Mouse (Mus musculus): ENCODE results near the gene Ccar1. TPM values are rescaled to one million over a fixed set of nuclear protein-coding genes. Genes with fewer than 3 reads are reported as not detected.
"Not testable (repeated sequence)": the region's sequence is repeated elsewhere in the genome, so short reads cannot be mapped to it uniquely, and the experiment has no call there.

The Ccar1 gene
- polyA plus RNA-seq, 1 experiment from 2014 or later: 102 TPM

- no peak overlapping the region for H3K4me2 ChIP-seq
- WGBS: 92% methylated on average over 4 of the region's 4 CpGs
- no peak overlapping the region for H3K4me3 ChIP-seq
- ATAC-seq (ENCODE audit: low read depth): no peak
- peaks cover 26% of the 10 kb centered on the region for H3K4me1 ChIP-seq (replicated peaks)
- no peak overlapping the region for H3K9ac ChIP-seq
- H3K27me3 ChIP-seq: no peaks in the 10 kb centered on the region
- peaks cover 13% of the 10 kb centered on the region for H3K36me3 ChIP-seq
- H3K27ac ChIP-seq (replicated peaks): no peak overlapping the region
- H3K9me3 ChIP-seq: no peaks in the 10 kb centered on the region
Measured at GRCm38 (mm10) chr10:62794221-62794620, 2.1 kb upstream of the Ccar1 start.

GRCm38 (mm10) chr10:62793091-62793453, 986 bp upstream of the Ccar1 start:
- ATAC-seq (ENCODE audit: low read depth): 0 out of 2 replicates have a peak, but pooled peaks have one; percentile 11
- WGBS: 39% methylated on average over 2 of the region's 2 CpGs
- H3K9me3 ChIP-seq: no peaks in the 10 kb centered on the region

GRCm38 (mm10) chr10:62791251-62792176, 572 bp downstream of the Ccar1 start:
- H3K9ac ChIP-seq: peak overlapping the region; percentile 98
- H3K27me3 ChIP-seq: no peaks in the 10 kb centered on the region
- ATAC-seq (ENCODE audit: low read depth): peak; percentile 88
- peaks cover 39% of the 10 kb centered on the region for H3K36me3 ChIP-seq
- H3K9me3 ChIP-seq: no peaks in the 10 kb centered on the region
- H3K4me3 ChIP-seq: peak overlapping the region; percentile 95
- peak overlapping the region; percentile 97 for H3K27ac ChIP-seq (replicated peaks)
- H3K4me2 ChIP-seq: peak overlapping the region; percentile 75
- WGBS: under 1% methylated on average over 70 of the region's 78 CpGs
- peaks cover 42% of the 10 kb centered on the region for H3K4me1 ChIP-seq (replicated peaks)

More at GRCm38 (mm10) chr10:62793091-62793453, 986 bp upstream of the Ccar1 start:
- H3K4me3 ChIP-seq: peak overlapping the region; percentile 95
- peaks cover 36% of the 10 kb centered on the region for H3K4me1 ChIP-seq (replicated peaks)
- H3K4me2 ChIP-seq: peak overlapping the region; percentile 75
- peak overlapping the region; percentile 98 for H3K9ac ChIP-seq
- peaks cover 23% of the 10 kb centered on the region for H3K36me3 ChIP-seq
- H3K27me3 ChIP-seq: no peaks in the 10 kb centered on the region
- H3K27ac ChIP-seq (replicated peaks): peak overlapping the region; percentile 97

DNA sequence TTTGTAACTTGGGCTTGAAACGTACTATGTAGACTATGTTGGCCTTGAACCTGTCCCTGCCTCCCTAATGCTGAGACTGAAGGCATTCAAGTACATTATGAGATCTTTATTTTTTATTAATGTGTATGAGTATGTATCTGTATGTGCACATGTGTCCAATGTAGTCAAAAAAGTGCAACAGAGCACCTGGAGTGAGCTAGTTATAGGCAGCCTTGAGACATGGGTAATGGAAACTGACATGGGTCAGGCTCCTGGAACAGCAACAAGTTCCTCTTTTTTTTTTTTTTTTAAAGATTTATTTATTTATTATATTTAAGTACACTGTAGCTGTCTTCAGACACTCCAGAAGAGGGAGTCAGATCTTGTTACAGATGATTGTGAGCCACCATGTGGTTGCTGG, 10.3 kb downstream of the Ccar1 start:
- ATAC-seq (ENCODE audit: low read depth); H3K27ac ChIP-seq (replicated peaks); H3K4me3 ChIP-seq; H3K4me2 ChIP-seq; H3K9ac ChIP-seq; H3K9me3 ChIP-seq; H3K27me3 ChIP-seq; H3K4me1 ChIP-seq (replicated peaks): not testable (repeated sequence)
- H3K36me3 ChIP-seq: peaks cover 96% of the 10 kb centered on the region
- WGBS: 94% methylated on average over 1 of the region's 1 CpGs

DNA sequence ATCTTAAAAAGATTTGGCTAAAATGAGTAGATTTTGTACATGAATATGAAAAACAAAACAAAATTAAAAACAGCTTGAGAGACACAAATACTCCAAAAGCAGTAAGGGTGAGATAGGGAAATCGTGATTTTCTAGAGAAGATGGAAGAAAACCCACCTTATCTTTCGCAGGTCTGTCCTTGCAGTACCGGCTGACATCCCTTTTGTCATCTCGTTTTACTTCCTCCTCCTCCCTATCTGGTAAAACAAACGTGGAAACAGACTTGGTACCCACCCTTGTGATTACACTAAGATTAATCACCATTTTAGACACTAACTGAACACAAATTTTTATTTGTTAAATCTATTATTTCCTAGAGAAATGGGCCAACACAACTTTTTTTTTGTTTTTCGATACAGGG, 41.3 kb downstream of the Ccar1 start:
- peaks cover 95% of the 10 kb centered on the region for H3K36me3 ChIP-seq
- H3K27me3 ChIP-seq: no peaks in the 10 kb centered on the region
- H3K9me3 ChIP-seq: no peaks in the 10 kb centered on the region
- WGBS: 88% methylated on average over 6 of the region's 6 CpGs
- no peak overlapping the region for H3K27ac ChIP-seq (replicated peaks)
- no peaks in the 10 kb centered on the region for H3K4me1 ChIP-seq (replicated peaks)
- no peak for ATAC-seq (ENCODE audit: low read depth)
- no peak overlapping the region for H3K4me2 ChIP-seq
- H3K9ac ChIP-seq: no peak overlapping the region
- no peak overlapping the region for H3K4me3 ChIP-seq

GRCm38 (mm10) chr10:62739961-62740737, 51.9 kb downstream of the Ccar1 start:
- Histone ChIP-seq H3K4me2 (no peak overlapping the region), H3K9me3 (no peaks in the 10 kb centered on the region), H3K9ac (no peak overlapping the region), H3K4me1 (replicated peaks) (peaks cover 7% of the 10 kb centered on the region; the same call in 1 of the 2 replicates), H3K27me3 (no peaks in the 10 kb centered on the region), H3K36me3 (peaks cover 42% of the 10 kb centered on the region), H3K4me3 (no peak overlapping the region), H3K27ac (replicated peaks) (peak overlapping the region; percentile 63)
- peak; percentile 64 for ATAC-seq (ENCODE audit: low read depth)
- 64% methylated on average over 4 of the region's 4 CpGs for WGBS

DNA sequence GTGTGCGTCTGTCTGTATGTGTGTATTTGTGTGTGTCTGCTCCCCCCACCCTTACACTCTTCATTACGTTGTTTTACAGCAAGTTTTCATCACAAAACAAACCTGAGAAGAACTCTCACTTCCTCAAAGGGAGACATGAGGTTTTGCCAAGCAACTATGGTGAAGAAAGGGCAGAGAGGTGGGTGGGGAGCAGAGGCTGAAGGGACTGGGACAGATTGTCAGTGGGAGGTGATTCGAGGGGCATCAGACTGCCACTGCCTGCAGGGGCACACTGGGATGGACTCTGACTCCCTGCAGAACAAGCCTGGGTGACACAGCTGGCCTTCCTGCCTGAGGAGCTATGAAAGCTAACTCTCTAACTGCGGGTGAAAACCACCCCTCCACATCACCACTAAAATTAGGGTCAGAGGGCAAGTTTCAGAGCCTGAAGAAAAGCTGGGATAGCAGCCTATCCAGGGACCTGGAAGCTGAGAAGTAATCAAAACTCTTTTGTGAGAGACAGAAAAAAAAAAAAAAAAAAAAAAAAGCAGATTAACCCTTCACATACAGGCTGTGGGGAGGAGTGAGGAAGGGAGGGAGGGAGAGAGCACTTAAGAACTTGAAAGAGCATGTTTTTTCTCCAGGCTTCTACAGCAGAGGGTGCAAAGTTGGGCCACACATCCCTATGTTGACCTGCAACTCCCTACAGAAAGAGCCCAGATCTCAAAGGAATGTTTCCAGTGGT, 55.0 kb downstream of the Ccar1 start:
- 53% methylated on average over 4 of the region's 4 CpGs for WGBS
- no peak for ATAC-seq (ENCODE audit: low read depth)
- Histone ChIP-seq H3K27me3 (no peaks in the 10 kb centered on the region), H3K4me1 (replicated peaks) (peaks cover 7% of the 10 kb centered on the region; the same call in 1 of the 2 replicates), H3K9ac (no peak overlapping the region), H3K36me3 (peaks cover 20% of the 10 kb centered on the region), H3K27ac (replicated peaks) (no peak overlapping the region), H3K4me2 (no peak overlapping the region), H3K4me3 (no peak overlapping the region), H3K9me3 (no peaks in the 10 kb centered on the region)

GRCm38 (mm10) chr10:62730826-62731225, 61.3 kb downstream of the Ccar1 start:
- WGBS: 78% methylated on average over 10 of the region's 10 CpGs
- no peak for ATAC-seq (ENCODE audit: low read depth)

GRCm38 (mm10) chr10:62725771-62726687, 66.1 kb downstream of the Ccar1 start, which contains the start of gene Stox1:
Gene Stox1, minus strand, starts transcription at chr10:62726128.
- Histone ChIP-seq H3K27ac (replicated peaks) (no peak within 1 kb of the TSS; the same call in 1 of the 2 replicates), H3K4me2 (peak within 1 kb of the TSS; percentile 65), H3K9me3 (no peaks in the 10 kb centered on the region), H3K4me3 (peak within 1 kb of the TSS; percentile 69), H3K4me1 (replicated peaks) (peaks cover 13% of the 10 kb centered on the region; the same call in 1 of the 2 replicates), H3K27me3 (peaks cover 46% of the 10 kb centered on the region), H3K9ac (peak within 1 kb of the TSS; percentile 78), H3K36me3 (no peaks in the 10 kb centered on the region)
- peak; percentile 89 for ATAC-seq (ENCODE audit: low read depth)
- WGBS: 2% methylated on average over 78 of the region's 85 CpGs

More at GRCm38 (mm10) chr10:62730826-62731225, 61.3 kb downstream of the Ccar1 start:
- H3K4me3 ChIP-seq: no peak overlapping the region
- H3K9ac ChIP-seq: no peak overlapping the region
- H3K36me3 ChIP-seq: no peaks in the 10 kb centered on the region
- no peaks in the 10 kb centered on the region for H3K9me3 ChIP-seq
- no peak overlapping the region for H3K27ac ChIP-seq (replicated peaks)
- peaks cover 14% of the 10 kb centered on the region for H3K27me3 ChIP-seq
- no peak overlapping the region for H3K4me2 ChIP-seq
- peaks cover 6% of the 10 kb centered on the region; the same call in 1 of the 2 replicates for H3K4me1 ChIP-seq (replicated peaks)

- Histone ChIP-seq H3K36me3 (no peaks in the 10 kb centered on the region), H3K9ac (no peak overlapping the region), H3K9me3 (no peaks in the 10 kb centered on the region), H3K4me1 (replicated peaks) (peaks cover 13% of the 10 kb centered on the region; the same call in 1 of the 2 replicates), H3K27ac (replicated peaks) (no peak overlapping the region), H3K27me3 (peaks cover 46% of the 10 kb centered on the region), H3K4me2 (peak overlapping the region; percentile 65), H3K4me3 (peak overlapping the region; percentile 69)
- no peak for ATAC-seq (ENCODE audit: low read depth)
- 25% methylated on average over 7 of the region's 7 CpGs for whole genome bisulfite sequencing
Measured at GRCm38 (mm10) chr10:62724936-62725335, 67.2 kb downstream of the Ccar1 start.

DNA sequence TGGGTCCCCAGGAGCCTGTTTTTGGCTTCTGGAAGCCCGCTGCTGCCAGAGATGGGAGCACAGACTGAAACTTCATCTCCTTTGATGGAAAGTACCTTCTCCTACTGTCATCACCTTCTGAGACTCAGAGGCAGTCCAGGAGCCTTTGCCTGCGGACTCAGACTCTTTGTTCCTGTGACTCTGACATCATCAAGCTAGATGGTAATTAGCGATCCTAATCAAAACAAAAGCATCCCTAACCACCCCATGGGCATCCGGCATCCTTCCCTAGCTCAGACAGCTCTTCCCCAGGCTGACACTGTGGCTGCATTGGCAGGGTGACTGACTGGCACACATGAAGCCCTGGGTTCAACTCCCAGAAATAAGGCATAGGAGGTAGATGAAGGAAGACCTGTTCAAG, 69.4 kb downstream of the Ccar1 start:
- H3K4me3 ChIP-seq: no peak overlapping the region
- H3K36me3 ChIP-seq: no peaks in the 10 kb centered on the region
- peaks cover 41% of the 10 kb centered on the region for H3K27me3 ChIP-seq
- no peaks in the 10 kb centered on the region for H3K9me3 ChIP-seq
- no peak for ATAC-seq (ENCODE audit: low read depth)
- H3K9ac ChIP-seq: no peak overlapping the region
- H3K27ac ChIP-seq (replicated peaks): no peak overlapping the region
- H3K4me2 ChIP-seq: no peak overlapping the region
- peaks cover 13% of the 10 kb centered on the region; the same call in 1 of the 2 replicates for H3K4me1 ChIP-seq (replicated peaks)
- WGBS: 22% methylated on average over 4 of the region's 4 CpGs
